In the genomic region with DNA sequence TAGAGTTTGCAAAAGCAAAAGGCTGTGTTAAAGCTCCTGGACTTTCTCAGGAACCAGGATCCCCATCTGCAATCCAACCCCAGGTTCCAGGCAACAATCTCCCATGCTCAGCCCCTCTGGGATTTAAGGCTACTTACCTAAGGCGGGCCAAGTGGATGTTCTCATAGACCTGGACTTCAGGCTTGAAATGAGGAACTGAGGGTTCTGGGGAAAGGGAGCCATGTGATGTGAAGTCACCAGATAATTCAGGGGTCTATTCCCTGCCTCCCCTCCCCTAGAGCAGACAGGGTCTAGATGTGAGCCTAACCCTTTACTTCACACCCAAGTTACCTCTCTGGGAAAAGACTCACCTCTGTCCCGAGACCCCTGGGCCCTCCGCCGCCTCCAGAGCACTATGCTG, we compare ENCODE assay signal across 31 mouse cellular contexts. TPM values are rescaled to one million over a fixed set of nuclear protein-coding genes. Genes with fewer than 3 reads are reported as not detected.
DNase-seq lines count a peak whose midpoint lies in the region; ATAC-seq and TF ChIP-seq lines count a peak whose summit lies in the region.
"Had no signal": no experiment of that assay in that cellular context is flagged by ENCODE, and none has a peak within 500 bp of the region (broad histone marks: within the 10 kb centered on the region; RNA-seq: fewer than 3 reads in every experiment).

No protein-coding gene starts in this region.

- no peaks in the 10 kb centered on the region for H3K9me3 ChIP-seq in E14TG2a.4 (ENCODE audit: low read length)
- no peaks in the 10 kb centered on the region for H3K9me3 ChIP-seq in liver, embryonic 16.5 days (replicated peaks; ENCODE audit: control insufficient read depth, low read length)
- H3K9me3 ChIP-seq: embryonic facial prominence, embryonic 13.5 days; forebrain, embryonic 12.5 days; heart, embryonic 13.5 days; hindbrain, embryonic 15.5 days had no signal

- DNase-seq in left cerebral cortex, adult 2 months (ENCODE audit: extremely low spot score in 1 of 2, low spot score in 2 of 2) = no peak
- no peak for DNase-seq in left cerebral cortex, postnatal 4 days
- peak; percentile 56 for DNase-seq in MEL-GATA-1-ER (ENCODE audit: extremely low read depth, low read depth)
- no peak for DNase-seq in spleen, postnatal 10 days (ENCODE audit: low spot score in 2 of 2)
- DNase-seq: adrenal gland, adult 2 months; cerebellum, adult 18-20 months; cerebellum, postnatal 25 days; embryo, embryonic 11 days; gastrocnemius, postnatal 25 days; heart, adult 18-20 months; heart, postnatal 36 days; kidney, postnatal 25 days; midbrain, embryonic 14.5 days; retina, postnatal 1 day; right cerebral cortex, postnatal 25 days; spleen, adult 18-20 months; thymus, postnatal 25 days had no signal

- 86% methylated on average over 4 of the region's 4 CpGs for WGBS in liver, embryonic 16.5 days (ENCODE audit: insufficient replicate concordance)

- no peak for ATAC-seq in liver, embryonic 16.5 days (ENCODE audit: low read depth)
- ATAC-seq in inflammation-experienced regulatory T-cells, adult 6 months = no peak
- ATAC-seq: lung, postnatal 0 days; Patski had no signal

- intact Hi-C loops in left cerebral cortex, adult 2 months (cut with DNase I) = no loop called here
- intact Hi-C loops in left cerebral cortex, postnatal 4 days (cut with DNase I) = no loop called here

- H3K27ac ChIP-seq in left cerebral cortex, adult 2 months = 0 out of 2 replicates have a peak overlapping the region, but pooled peaks have one; percentile 19
- H3K27ac ChIP-seq in liver, embryonic 16.5 days (ENCODE audit: low read length) = peak overlapping the region; percentile 80; the same call in 1 of the 2 replicates
- H3K27ac ChIP-seq: embryonic facial prominence, embryonic 13.5 days; forebrain, embryonic 12.5 days; heart, embryonic 13.5 days; hindbrain, embryonic 15.5 days had no signal

- H3K4me3 ChIP-seq in left cerebral cortex, adult 2 months = no peak overlapping the region
- H3K4me3 ChIP-seq in E14TG2a.4 (replicated peaks; ENCODE audit: low read length) = peak overlapping the region; percentile 27
- no peak overlapping the region for H3K4me3 ChIP-seq in liver, embryonic 16.5 days (ENCODE audit: low read depth, low read length)
- H3K4me3 ChIP-seq: embryonic facial prominence, embryonic 13.5 days; forebrain, embryonic 12.5 days; hindbrain, embryonic 15.5 days had no signal

- no peak overlapping the region; the same call in 1 of the 2 replicates for H3K9ac ChIP-seq in liver, embryonic 16.5 days (ENCODE audit: low read depth, low read length)
- H3K9ac ChIP-seq: embryonic facial prominence, embryonic 13.5 days; forebrain, embryonic 12.5 days; hindbrain, embryonic 15.5 days had no signal

- no peak overlapping the region; the same call in 1 of the 2 replicates for H3K4me2 ChIP-seq in liver, embryonic 16.5 days (ENCODE audit: low read depth, low read length)
- H3K4me2 ChIP-seq: embryonic facial prominence, embryonic 13.5 days; forebrain, embryonic 12.5 days; hindbrain, embryonic 15.5 days had no signal

- 0 out of 2 replicates have a peak, but pooled peaks cover 3% of the 10 kb centered on the region for H3K36me3 ChIP-seq in E14TG2a.4 (ENCODE audit: insufficient read depth, low read length)
- H3K36me3 ChIP-seq in liver, embryonic 16.5 days (ENCODE audit: control insufficient read depth, insufficient read depth) = no peaks in the 10 kb centered on the region
- H3K36me3 ChIP-seq: embryonic facial prominence, embryonic 13.5 days; forebrain, embryonic 12.5 days; heart, embryonic 13.5 days; hindbrain, embryonic 15.5 days had no signal

- peaks cover 52% of the 10 kb centered on the region for H3K4me1 ChIP-seq in E14TG2a.4 (replicated peaks; ENCODE audit: low read depth, low read length)
- H3K4me1 ChIP-seq in liver, embryonic 16.5 days (ENCODE audit: control insufficient read depth, low read depth, low read length) = peaks cover 24% of the 10 kb centered on the region

- H3K27me3 ChIP-seq in E14TG2a.4 (ENCODE audit: insufficient read depth, low read length) = peaks cover 2% of the 10 kb centered on the region; the same call in 1 of the 2 replicates
- H3K27me3 ChIP-seq in liver, embryonic 16.5 days (ENCODE audit: control insufficient read depth, insufficient read depth, low read depth, low read length) = peaks cover 6% of the 10 kb centered on the region
- H3K27me3 ChIP-seq: hindbrain, embryonic 15.5 days had no signal

- TF ChIP-seq CTCF in left cerebral cortex, adult 2 months (IDR thresholded peaks at IDR 0.05) = no peak
- no peak for TF ChIP-seq CTCF in E14TG2a.4 (conservative IDR thresholded peaks at IDR 0.05; ENCODE audit: low read length)

RNA-seq across cellular contexts. Expression of a gene that starts 2.8 kb away (rescaled TPM):
- 1 to 10 TPM in 1 of 2 experiments, under 1 TPM in 1; 0.70 to 1.1 TPM for total RNA-seq in left cerebral cortex, adult 2 months (2021)
- total RNA-seq in left cerebral cortex, postnatal 4 days (2021) = not detected
- 0.55 and 0.77 TPM in 2 replicates for polyA plus RNA-seq in liver, embryonic 16.5 days (2015; fragmentation: Nextera tagmentation; extraction: Ambion mirVana)
- polyA plus RNA-seq in inflammation-experienced regulatory T-cells, adult 6 months (2017; shearing (Covaris generic)) = not detected
- polyA plus RNA-seq: C2C12; erythroblast, embryonic 14.5 days had no signal

RNA-seq across cellular contexts. Expression of a gene that starts 4.0 kb away (rescaled TPM):
- 1 to 10 TPM; 2.1 to 3.6 TPM for total RNA-seq in left cerebral cortex, adult 2 months (2021)
- 1 to 10 TPM; 2.8 to 3.4 TPM for total RNA-seq in left cerebral cortex, postnatal 4 days (2021)
- polyA plus RNA-seq in liver, embryonic 16.5 days (2015; fragmentation: Nextera tagmentation; extraction: Ambion mirVana) = 0.17 TPM in 1 of 2 replicates, not detected in the other
- polyA plus RNA-seq in inflammation-experienced regulatory T-cells, adult 6 months (2017; shearing (Covaris generic)) = not detected
- total RNA-seq: adrenal gland, adult 2 months; adrenal gland, postnatal 4 days; gastrocnemius, postnatal 25 days; heart, adult 18-20 months; heart, postnatal 36 days had no signal
- polyA plus RNA-seq: C2C12; erythroblast, embryonic 14.5 days; midbrain, embryonic 14.5 days; Patski had no signal

RNA-seq across cellular contexts. Expression of a gene that starts 4.7 kb away (rescaled TPM):
- under 1 TPM in 1 of 2 experiments, not detected in 1; 0.29 TPM for total RNA-seq in left cerebral cortex, adult 2 months (2021)
- not detected for total RNA-seq in left cerebral cortex, postnatal 4 days (2021)
- 4.0 and 5.7 TPM in 2 replicates for polyA plus RNA-seq in liver, embryonic 16.5 days (2015; fragmentation: Nextera tagmentation; extraction: Ambion mirVana)
- not detected for polyA plus RNA-seq in inflammation-experienced regulatory T-cells, adult 6 months (2017; shearing (Covaris generic))
- total RNA-seq: adrenal gland, adult 2 months; adrenal gland, postnatal 4 days; gastrocnemius, postnatal 25 days; heart, adult 18-20 months; heart, postnatal 36 days; left cerebral cortex, postnatal 25 days had no signal
- polyA plus RNA-seq: adrenal gland, adult 2 months; C2C12; hindbrain, embryonic 15.5 days; midbrain, embryonic 14.5 days; Patski; stomach, embryonic 14.5 days had no signal

RNA-seq across cellular contexts. Expression of a gene that starts 8.4 kb away (rescaled TPM):
- total RNA-seq in left cerebral cortex, adult 2 months (2021) = 100 to 1,000 TPM; 109 to 117 TPM
- 10 to 100 TPM; 66.7 to 73.6 TPM for total RNA-seq in left cerebral cortex, postnatal 4 days (2021)
- polyA plus RNA-seq in liver, embryonic 16.5 days (2015; fragmentation: Nextera tagmentation; extraction: Ambion mirVana) = 47.4 and 52.1 TPM in 2 replicates
- polyA plus RNA-seq in inflammation-experienced regulatory T-cells, adult 6 months (2017; shearing (Covaris generic)) = 10 to 100 TPM; 22.3 to 26.3 (median 25.6) TPM

RNA-seq across cellular contexts. Expression of a gene that starts 14.7 kb away (rescaled TPM):
- total RNA-seq in left cerebral cortex, adult 2 months (2021) = not detected
- total RNA-seq in left cerebral cortex, postnatal 4 days (2021) = not detected
- 3.4 and 4.5 TPM in 2 replicates for polyA plus RNA-seq in liver, embryonic 16.5 days (2015; fragmentation: Nextera tagmentation; extraction: Ambion mirVana)
- polyA plus RNA-seq in inflammation-experienced regulatory T-cells, adult 6 months (2017; shearing (Covaris generic)) = not detected
- total RNA-seq: adrenal gland, adult 2 months; gastrocnemius, postnatal 25 days; left cerebral cortex, postnatal 25 days had no signal
- polyA plus RNA-seq: Patski had no signal
